Mouse (Mus musculus) liver (tissue): ENCODE data around the gene Slc41a3.
A peak's percentile ranks its signal among the peaks of the same experiment; 100 is the strongest.
"Not testable (repeated sequence)": the region's sequence is repeated elsewhere in the genome, so short reads cannot be mapped to it uniquely, and the experiment has no call there.

Source experiments
- DNase-seq: peaks from one replicate; pipeline ENCODE4 v3.0.0-alpha.2; 2020; ENCODE audit warnings: mixed read lengths

Slc41a3 gene

DNA sequence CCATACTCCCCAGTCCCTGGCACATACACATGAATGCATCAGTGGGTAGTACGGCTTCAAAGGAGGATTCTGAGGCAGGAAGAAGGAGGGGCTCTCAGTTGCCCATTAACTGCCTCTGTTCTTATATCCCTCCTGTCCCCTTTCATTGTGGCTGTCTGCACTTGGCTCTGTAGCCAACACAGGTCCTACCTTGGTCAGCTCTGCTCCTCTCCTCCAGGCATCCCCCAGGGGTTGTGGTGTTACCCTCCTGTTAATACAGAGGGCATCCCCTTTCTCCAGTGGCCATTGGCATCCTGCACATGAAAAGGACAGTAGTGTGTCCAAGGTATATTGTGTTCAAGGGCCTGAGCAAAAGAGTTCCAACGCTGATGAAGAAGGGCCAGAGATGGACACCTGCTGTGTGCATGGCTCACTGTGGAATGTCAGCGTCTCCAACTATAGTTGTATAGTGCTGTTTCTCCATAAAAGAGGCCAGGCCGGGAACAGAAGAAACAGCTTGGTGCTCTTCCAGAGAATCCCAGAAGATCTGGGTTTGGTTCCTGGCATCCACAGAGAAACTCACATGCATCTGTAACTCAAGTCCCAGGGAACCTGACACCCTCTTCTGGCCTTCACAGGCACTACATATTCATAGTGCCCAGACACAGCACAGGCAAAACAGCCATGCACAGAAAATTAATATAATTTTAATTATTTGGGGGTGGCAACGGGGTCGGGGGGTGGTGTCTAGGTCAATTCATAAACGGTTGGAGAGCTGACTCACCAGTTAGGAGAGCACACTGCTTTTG lies 20.9 kb downstream of the Slc41a3 start:
- peak; percentile 50 for DNase-seq

DNA sequence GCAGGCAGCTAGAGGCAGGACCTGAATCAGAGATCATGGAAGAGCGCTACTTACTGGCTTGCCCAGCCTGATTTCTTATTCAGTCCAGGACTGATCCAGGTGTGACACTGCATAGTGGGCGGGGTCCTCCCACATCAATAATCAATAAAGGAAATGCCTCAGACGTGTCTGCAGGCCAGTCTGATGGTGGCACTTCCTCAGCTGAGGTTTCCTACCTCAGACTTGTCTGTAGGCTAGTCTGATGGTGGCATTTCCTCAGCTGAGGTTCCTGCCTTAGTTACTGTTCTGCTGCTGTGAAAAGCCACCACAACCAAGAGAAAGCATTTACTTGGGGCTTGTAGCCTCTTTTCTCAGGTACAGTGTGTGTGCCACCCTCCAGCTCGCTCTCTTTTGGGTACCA lies 23.0 kb downstream of the Slc41a3 start:
- no peak for DNase-seq

DNA sequence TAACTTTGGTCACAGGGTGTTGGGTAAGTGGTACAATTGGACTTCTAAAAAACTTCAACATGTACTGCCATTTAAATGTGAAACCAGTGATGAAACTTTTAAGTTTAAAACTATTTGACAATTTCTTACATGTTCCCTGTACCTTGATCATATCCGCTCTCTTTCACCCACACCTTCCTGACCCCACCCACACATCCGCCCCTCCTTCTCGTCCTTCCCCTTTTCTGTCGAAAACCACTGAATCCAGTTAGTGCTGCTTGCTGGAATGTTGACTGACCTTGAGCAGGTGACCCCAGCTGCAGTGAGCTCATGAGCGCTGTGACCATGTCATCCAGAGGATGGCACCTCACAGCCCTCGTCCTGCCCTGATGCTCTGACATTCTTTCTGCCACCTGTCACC lies 25.0 kb downstream of the Slc41a3 start:
- no peak for DNase-seq

DNA sequence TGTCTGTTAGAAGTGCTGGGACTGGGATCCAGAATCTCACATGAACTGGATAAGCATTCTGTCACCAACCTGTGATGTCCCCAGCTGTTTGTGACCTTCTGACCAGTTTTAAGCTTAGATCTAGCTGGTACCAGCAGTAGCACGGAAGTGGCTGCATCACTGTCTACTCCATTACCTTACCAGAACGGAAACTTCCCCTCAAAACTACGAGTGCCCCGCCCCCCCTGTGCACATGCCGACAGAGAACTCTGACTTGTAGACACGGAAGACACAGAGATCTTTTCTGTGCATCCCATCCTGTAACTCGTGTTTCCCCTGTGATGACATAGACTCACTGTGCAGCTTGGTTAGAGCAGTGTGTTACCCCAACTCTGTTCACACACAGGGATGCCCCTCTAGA lies 25.9 kb downstream of the Slc41a3 start:
- no peak for DNase-seq

DNA sequence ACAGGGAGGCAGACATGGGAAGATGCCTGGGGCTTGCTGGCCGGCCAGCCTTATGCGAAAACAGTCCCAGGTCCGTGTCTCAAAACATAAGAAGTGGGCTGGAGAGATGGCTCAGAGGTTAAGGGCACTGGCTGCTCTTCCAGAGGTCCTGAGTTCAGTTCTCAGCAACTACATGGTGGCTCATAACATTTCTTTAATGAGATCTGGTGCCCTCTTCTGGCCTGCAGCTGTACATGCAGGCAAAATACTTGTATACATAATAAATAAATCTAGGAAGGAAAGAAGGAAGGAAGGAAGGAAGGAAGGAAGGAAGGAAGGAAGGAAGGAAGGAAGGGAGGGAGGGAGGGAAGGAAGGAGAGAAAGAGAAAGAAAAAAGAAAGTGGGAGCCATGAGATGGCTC lies 28.0 kb downstream of the Slc41a3 start:
- not testable (repeated sequence) for DNase-seq

DNA sequence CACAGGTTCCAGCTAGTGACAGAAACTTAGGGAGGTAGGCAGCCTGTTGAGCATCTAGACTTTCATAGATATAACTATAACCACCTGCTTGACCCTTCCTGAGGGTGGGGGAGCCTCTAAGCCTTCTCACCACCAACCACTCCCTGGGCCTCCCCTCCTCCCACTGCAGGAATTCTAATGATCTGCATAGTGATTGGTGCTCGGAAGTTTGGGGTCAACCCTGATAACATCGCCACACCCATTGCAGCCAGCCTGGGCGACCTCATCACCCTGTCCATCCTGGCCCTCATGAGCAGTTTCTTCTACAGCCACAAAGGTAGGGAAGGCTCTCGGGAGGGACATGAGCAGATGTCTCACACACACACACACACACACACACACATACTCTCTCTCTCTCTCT lies 30.6 kb downstream of the Slc41a3 start:
- DNase-seq = no peak

DNA sequence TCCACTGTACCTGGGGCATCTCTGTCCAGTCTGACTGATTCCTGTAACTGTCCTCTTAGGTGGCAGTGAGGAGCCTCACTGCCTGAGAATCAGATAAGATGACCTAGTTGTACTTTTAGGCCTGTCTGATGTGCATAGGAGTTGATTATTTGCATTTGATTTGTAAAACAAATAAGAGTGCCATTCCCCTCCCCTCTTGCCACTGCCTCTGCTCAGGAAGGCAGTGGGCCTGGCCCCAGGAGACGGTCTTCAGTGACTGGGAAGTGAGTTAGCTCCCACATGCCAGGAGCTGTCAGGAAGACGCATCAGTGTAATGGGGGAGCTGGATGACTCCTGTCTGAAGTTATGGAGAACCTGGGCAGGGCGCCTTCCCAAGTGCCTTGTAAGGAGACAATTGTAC lies 31.1 kb downstream of the Slc41a3 start:
- no peak for DNase-seq

DNA sequence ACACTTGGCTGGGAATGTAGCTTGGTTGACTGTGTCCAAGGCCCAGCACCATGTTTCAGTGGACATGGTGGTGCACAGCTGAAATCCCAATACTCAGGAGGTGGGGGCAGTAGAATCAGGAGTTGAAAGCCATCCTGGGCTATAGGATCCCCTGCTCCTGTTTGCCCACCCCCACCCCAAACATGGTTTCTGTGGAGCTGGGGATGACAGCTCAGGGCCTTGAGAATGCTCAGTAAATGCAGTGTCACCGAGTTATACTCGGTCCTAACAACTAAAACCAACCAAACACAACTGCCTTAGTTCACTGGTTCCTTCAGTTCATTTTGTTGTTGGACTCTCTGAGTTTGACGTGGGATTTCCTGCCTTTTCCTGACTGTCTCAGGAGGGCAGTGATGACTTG lies 38.5 kb downstream of the Slc41a3 start:
- no peak for DNase-seq

DNA sequence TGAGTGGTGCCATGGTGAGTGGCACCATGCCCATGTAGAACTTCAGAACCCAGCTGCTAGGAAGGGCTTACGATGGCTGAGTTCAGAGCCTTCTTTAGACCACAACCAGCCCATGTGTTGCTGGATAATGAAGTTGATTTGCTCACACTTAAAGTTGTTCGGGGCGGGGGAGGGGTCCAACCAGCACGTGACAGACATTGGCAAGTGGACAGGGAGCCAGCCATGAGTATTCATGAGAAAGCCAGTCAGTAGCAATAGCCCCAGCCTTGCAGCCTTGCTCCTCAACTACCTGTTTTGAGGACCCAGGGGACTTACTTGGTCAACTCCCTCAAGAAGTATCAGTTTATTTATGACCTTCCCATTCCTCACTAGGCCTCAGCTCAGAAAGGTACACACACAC lies 40.4 kb downstream of the Slc41a3 start:
- DNase-seq = no peak

DNA sequence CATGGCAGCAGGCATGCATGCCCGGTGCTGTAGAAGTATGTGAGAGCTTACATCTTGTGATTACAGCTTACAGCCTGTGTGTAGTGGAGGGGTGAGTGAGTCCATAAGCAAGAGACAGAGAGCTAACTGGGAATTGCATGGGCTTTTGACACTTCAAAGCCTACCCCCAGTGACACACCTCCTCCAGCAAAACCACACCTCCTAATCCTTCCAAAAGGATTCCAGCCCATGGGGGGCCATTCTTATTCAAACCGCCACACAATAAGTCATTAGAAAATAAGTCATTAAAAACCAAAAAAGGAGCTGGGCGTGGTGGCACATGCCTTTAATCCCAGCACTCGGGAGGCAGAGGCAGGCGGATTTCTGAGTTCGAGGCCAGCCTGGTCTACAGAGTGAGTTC lies 43.9 kb downstream of the Slc41a3 start:
- DNase-seq = no peak

DNA sequence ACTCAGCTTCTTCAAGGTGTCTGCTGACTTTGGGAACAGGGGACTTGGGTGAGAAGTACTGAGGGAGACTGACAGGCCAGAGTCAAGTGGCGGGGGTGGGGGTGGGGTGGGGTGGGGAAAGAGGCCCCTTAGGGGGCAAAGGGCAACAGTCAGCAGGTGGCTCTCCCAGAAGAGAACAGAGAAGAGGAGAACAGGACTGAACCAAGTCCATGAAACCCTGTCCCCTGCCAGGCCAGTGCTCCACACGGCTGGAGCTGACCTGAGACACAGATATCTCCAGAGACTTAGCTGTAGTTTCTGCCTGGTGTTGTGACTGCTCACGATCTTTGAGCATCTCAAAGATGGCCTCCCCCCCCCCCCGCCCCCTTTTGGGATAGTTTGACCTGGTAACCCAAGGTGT lies 44.8 kb downstream of the Slc41a3 start:
- no peak for DNase-seq

DNA sequence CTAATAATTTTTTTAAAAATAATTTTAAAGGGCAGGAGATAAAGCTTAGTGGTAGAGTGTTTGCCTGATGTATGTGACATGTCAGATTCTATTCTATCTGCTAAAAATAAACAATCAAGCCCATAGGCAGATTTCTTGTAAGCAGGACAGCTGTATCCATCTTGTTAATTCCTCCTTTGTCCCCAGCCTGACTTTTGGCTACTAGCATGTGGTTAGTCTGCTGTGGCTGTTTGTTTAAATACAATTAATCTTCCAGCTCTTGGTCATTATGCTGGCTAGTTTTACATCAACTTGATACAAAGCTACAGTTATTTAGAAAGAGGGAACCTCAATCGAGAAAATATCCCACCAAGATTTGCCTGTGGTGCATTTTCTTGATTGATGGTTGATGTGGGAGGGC lies 46.1 kb downstream of the Slc41a3 start:
- no peak for DNase-seq

DNA sequence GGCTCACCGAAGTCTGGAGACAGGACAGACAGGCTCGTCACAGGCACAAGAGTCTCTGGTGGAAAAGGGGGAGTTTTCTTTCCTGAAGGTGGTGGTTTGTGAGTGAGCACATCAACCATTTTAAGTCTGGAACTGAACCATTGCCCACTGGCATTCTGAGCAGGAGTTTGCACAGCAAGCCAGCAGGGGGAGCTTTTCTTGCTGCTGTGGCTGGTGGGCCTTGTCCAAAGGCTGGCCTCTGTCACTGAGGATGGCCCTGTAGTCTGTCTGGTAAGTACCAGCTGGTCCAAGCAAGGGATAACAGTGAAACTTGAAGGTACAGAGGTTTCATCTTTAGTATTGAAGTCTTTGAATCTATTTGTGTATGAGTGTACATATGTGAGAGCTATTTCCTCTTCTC lies 49.2 kb downstream of the Slc41a3 start:
- DNase-seq = peak; percentile 64

DNA sequence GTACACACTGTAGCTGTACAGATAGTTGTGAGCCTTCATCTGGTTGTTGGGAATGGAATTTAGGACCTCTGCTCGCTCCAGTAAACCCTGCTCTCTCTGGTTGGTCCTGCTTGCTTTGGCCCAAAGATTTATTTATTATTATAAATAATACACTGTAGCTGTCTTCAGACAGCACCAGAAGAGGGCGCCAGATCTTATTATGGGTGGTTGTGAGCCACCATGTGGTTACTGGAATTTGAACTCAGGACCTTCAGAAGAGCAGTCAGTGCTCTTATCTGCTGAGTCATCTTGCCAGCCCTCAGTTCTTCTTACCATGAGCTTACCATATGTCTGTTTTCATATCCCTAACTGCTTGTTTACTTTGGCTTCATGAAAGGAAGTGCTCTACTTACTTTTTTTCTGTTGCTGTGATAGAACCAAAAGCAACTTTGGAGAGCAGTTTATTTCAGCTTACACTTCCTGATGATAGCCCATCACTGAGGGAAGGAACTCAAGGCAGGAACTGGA lies 51.9 kb downstream of the Slc41a3 start:
- peak; percentile 48 for DNase-seq

DNA sequence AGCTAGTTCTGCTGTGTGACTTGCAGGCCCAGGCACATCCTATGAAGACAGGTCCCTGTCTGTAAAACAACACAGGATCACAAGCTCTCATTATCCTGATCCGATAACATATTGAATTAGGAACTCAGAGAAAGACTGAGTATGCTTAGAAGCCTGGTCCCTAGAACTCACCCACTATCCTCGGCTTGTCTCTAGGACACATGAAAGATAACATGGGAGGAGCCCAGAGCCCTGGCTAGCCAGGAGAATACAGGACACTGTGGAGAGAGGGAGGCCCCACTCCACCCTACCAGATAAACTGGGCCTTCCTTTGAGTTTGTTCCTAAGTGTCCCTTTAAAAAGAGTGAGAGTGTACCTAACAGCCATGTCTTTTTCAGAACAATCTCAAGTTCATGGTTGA lies 55.4 kb downstream of the Slc41a3 start:
- peak; percentile 79 for DNase-seq

DNA sequence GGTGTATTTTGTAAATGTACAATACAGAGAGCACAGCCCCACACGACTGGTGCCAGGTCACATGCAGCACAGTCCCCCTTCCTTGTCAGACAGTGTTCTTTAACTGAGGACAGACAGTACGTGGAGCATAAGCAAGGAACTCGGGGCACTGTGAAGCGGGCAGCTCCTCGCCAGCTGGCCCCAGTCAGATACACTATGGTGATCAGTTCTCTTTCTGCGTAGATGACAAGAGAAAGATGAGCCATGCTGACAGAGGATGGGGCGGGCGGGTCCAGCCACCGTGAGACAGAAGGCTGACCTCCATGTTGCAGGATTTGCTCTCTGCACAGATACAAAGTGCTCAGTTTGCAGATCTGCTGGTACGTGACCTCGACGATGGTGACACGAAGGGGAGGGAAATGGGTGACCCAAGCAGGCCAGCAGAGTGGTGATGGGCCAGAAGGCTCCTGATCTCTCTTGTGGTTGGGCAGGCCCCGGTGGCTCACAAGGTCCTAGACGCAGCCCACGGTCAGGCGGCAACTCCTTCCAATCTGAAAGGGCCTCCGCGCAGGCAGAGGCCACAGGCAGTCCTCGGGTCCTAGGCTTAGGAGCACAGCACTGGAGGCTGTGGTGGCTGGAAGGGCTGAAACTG lies 56.0 kb downstream of the Slc41a3 start:
- DNase-seq = no peak

DNA sequence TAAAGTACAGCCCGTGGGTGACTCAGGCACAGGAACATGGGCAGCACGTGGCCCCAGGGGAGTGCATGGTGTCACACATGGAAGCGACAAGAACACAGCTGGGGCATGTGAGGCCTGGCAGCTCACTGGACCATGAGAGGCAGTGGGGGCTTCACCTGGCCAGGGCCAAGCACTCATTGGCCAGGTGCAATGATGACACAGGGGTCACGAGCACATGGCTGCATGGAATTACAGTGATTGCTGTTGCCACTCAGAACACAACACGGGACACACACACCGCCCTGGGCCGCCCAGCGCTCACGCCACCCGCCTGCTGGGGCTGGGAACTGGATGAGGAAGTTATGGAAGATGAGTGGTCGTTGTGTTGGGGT lies 56.5 kb downstream of the Slc41a3 start:
- DNase-seq = no peak

DNA sequence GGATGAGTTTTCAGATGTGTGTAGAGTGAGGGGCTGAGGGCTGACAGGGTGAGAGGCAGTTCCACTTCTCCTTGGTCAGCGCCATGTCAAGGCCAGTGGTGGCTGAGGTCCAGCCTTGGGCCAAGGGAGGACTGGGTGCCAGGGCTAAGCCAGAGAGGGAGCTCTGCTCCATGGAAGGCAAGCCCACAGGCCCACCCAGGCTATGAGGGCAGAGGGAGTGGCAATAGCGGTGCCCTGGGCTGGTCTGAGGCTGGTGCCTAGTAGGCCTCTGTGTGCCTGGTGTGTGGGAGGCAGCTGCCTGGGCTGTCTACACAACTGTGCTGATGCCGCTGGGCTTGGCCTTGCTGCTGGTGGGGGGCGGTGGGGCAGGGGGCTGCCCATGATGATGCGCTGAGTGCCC lies 57.6 kb downstream of the Slc41a3 start:
- DNase-seq = no peak

DNA sequence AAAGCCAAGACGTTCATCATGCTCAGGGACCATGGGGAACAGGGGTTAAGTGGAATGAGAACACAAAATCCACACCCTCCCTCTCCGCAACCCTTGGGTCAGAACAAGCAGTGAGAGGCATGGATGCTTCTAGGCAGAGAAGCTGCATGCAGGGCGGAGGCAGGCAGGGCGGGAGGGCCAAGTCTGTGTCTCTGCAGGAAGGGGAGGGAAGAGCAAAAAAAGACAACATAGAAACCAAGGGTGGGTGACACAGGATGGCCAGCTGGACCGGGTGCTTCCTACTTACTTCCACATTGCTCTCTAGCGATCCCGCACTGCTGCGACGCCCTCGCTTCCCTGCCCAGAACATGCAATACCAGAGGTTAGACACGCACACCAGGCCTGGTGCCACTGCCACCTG lies 59.2 kb downstream of the Slc41a3 start:
- no peak for DNase-seq

DNA sequence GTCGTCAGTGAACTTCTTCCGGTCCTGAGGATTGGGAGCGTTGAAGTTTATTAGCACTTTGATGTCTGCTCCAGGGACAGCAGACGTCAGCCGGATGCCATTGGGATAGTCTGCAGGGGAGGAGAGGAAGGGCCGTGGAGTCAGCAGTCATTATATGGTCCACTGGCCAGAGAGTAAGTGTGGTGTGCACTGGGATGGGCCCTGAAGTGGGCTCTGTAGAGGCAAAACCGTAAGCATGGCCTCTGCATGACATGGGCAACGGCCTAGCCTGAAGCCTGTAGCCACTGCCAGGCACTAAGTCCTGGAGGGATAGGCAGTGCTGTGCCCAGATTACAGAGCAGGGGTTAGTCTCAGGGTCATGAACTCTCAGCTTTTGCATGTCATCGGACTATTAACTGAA lies 64.2 kb downstream of the Slc41a3 start:
- DNase-seq = no peak

DNA sequence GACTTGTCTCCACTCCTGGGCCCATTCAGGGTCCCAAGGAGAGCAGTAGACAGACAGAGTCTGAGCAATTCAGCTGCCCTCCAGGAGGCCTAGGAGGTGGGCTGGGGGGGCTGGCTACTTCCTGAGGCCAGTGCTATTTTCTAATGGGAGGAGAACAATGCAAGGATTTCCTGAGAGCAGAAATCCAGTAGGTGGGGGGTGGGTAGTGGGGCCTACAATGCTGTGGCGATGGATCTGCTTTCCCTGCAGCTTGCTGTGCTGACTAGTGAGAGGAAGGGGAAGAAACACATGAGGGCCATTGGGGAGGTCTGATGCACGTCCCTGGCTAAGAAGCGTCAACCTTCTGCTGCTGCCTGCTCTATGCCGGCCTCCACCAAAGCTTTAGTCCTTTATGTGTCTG lies 74.2 kb downstream of the Slc41a3 start:
- DNase-seq = peak; percentile 17

DNA sequence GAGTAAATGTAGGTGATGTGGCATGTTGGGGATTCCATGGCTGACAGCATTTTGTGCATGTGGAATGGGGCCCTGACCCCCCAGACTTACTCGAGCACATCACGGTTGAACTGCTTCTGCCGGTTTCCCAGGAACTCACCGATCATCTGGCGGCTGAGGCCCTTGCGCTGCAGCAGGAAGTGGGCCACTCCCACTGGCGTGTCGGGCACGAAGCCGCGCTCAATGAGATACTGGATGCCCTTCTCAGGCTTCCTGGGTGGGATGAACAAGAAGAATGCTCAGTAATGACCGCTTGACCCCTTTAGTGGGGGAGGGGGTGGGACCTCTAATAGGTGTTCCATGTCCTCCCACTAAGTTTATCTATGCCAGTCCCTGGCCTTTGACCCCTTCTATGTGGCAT lies 75.9 kb downstream of the Slc41a3 start:
- no peak for DNase-seq

DNA sequence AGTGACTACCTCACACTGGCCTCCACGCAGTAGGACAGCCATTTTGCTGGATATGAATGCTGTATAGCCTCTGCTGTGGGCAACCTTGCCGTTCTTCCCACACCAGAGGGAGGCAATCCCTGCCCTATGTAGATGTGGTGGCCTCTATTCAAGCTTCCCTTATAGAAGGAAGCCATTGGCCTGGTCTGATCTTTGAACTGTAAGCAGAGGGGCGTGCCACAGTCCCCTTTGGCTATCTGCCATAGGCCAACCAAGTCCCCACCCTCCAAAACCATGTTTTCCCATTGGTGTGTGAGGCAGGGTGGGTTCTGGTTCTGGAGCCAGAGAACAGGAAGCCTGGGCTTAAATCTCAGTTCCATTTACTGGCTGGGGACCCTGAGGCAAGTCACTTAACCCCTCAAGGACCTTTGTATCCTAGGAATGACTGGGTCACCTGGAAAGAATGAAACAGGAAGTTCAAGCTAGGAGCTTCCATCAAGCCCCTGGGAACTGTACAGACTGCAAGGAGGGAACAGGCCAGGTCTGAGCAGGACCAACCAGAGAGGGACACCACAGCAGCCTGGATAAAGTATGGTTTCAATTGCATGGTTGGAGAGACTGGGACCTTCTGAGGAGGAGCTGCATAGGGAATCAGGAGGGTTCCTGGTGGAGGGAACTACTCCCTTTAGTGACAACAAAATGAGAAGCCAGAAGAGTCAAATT lies 79.5 kb downstream of the Slc41a3 start:
- DNase-seq = peak; percentile 33

DNA sequence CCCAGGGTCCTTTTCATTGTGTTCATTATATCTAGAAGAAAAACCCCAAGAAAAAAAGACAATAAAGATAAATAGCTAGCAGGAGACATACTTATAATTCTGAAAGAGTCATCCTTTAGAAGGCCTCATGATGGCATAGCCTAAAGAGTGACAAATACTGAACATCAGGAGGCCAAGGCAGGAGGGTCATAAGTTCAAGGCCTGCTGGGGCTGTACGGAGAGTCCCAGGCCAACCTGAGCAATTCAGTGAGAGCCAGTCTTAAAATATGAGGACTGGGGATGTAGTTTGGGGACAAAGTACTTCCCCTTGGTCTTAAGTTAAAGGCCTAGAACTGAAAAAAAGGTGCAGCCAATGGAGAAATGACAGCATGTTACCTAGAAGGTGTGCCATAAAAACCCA lies 82.3 kb downstream of the Slc41a3 start:
- DNase-seq = no peak
